Mouse (Mus musculus) ES-Bruce4 (cell line): ENCODE measurements around the gene Fgf2.

ENCODE experiments used
- CTCF ChIP-seq: IDR thresholded peaks from one replicate; pipeline ENCODE4 v1.8.1; 2011; ENCODE audit warnings: low read depth, low read length
- EP300 ChIP-seq: IDR thresholded peaks from 2 replicates; pipeline ENCODE4 v1.6.1; 2011; ENCODE audit warnings: low read depth, low read length; ENCODE audit not compliant: insufficient read depth
- POLR2A ChIP-seq: IDR thresholded peaks from one replicate; pipeline ENCODE4 v1.8.1; 2011; ENCODE audit warnings: low read length; ENCODE audit not compliant: insufficient read depth

DNA sequence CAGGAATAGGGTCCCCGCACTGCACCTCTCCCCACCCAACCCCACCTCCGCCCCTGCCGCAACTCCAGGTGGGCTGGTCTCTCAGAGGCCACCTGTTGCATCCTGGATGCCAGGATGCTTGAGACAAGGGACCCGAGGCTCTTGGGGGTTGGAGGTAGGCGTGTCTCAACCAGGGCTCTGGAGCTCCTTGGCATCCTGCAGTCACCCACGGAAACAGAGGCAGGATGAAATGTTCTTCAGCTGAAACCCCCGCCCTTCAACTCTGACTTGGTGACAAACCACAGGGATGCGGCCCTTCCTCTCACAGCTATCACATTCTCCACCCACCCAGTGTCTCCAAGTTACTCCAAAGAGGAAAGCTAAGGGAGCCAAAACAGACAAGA is 1.0 kb downstream of the Fgf2 start:
- no peak for TF ChIP-seq CTCF
- TF ChIP-seq POLR2A: no peak
- TF ChIP-seq EP300: no peak
